Mouse (Mus musculus): ENCODE measurements around the gene Mcur1. TPM values are rescaled to one million over a fixed set of nuclear protein-coding genes. Genes with fewer than 3 reads are reported as not detected.

Gene Mcur1
- polyA plus RNA-seq, 1 experiment from 2014 or later, result 10.1 TPM

DNA sequence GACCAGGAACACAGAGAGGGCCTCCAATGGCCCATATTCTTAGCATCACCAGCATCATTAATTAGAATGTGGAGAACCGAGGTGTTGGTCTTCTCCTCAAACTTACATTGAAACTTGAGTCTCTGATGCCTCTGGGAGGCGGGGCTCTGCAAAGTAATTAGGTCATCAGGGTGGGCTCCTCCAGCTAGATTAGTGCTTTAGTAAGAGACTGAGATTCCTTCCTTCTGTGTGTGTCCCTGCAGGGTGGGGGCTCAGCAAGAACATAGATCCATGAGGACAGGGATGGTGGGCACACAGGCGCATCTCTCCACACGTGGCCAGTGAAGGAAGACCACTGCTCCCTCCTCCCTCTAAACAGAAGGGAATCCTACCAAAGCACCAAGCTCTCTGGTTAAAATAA lies 26.0 kb downstream of the Mcur1 start:
- WGBS, result 79% methylated on average over 4 of the region's 4 CpGs
- Histone ChIP-seq H3K4me3 (no peak overlapping the region), H3K9me3 (no peaks in the 10 kb centered on the region), H3K27me3 (ENCODE audit: poor library complexity, severe bottlenecking) (peaks cover 15% of the 10 kb centered on the region), H3K4me1 (peaks cover 60% of the 10 kb centered on the region), H3K36me3 (replicated peaks) (no peaks in the 10 kb centered on the region), H3K27ac (no peak overlapping the region)
- no peak for DNase-seq (ENCODE audit: extremely low spot score, low spot score)

DNA sequence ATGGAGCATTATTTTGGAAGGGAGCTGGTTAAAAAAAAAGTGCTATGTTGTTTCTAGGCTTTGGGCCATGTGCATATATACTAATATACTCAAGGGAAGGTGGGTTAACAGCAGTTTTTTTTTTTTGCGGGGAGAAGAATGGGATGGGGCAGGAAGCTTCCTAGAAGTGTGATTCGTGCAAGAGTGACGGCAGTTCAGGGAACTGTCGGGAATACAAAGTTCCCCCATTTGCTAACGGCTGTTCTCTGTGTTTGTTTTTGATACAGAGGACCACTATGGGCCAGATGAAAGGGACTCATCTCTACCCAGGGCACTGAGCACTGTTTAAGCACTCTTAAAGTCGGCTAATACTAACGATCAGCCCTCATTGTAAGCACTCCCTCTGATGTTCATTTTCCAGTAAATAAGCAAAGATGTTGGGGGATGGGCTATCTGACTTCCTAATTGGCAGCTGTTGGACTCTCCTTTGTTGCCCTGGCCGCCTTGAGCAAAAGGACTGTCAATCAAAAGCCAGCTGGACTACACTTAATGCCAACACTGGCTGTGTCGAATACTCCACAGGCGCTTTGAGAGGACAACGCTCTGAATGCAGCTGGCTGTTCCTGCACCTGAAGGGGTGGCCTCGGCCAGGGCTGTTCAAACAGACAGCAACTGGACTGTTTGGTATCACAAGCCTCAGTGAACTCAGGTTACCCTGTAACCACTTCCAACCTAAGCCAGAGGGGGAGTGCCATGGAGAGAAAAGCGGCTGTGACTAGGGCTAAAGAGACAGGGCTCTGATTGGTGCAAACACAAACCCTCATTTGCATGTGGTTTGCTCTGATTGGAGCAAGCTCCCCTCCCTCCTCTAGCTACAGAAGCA lies 28.9 kb downstream of the Mcur1 start:
- Histone ChIP-seq H3K27me3 (ENCODE audit: poor library complexity, severe bottlenecking) (peaks cover 23% of the 10 kb centered on the region), H3K27ac (peak overlapping the region; percentile 87), H3K9me3 (peaks cover 11% of the 10 kb centered on the region), H3K36me3 (replicated peaks) (no peaks in the 10 kb centered on the region), H3K4me3 (peak overlapping the region; percentile 31), H3K4me1 (peaks cover 54% of the 10 kb centered on the region)
- DNase-seq (ENCODE audit: extremely low spot score, low spot score), result peak; percentile 85
- WGBS, result 19% methylated on average over 13 of the region's 13 CpGs

DNA sequence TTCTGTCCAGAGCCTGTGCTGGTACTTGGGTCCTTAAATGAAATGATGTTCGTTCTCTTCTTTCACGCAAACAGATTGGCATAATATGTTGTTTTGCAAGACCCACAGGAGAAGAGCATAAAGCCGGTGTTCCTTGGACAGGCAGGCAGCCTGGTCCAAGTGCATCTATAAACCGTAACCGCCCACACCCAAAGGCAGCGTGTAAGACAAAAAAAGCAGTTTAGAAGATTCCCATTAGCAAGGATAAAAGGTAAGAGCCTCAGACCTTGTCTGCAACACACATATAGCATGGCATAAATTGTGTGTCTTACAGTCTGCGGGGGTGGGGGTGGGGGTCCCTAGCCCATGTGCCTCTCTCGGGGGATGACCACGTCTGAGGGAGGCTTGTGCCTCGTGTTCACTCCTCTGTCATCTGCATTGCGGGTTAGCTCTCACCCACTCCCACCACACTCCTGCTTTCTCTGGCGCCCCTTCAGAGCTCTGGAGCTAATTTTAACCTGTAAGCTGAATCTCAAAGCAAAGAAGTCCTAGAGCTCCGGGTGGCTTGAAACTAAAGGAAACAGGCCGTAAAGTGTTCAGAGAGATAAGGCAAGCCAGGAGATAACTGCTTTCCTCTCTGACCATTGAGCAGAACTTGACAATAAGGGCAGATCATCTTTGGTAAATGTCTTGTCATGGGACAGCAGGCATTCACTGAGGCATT lies 29.7 kb downstream of the Mcur1 start:
- 64% methylated on average over 14 of the region's 14 CpGs for WGBS
- no peaks in the 10 kb centered on the region for H3K36me3 ChIP-seq (replicated peaks)
- H3K9me3 ChIP-seq, result peaks cover 11% of the 10 kb centered on the region
- peaks cover 62% of the 10 kb centered on the region for H3K4me1 ChIP-seq
- peak overlapping the region; percentile 31; the same call in 1 of the 2 replicates for H3K4me3 ChIP-seq
- DNase-seq (ENCODE audit: extremely low spot score, low spot score), result no peak
- peak overlapping the region; percentile 87 for H3K27ac ChIP-seq
- H3K27me3 ChIP-seq (ENCODE audit: poor library complexity, severe bottlenecking), result peaks cover 23% of the 10 kb centered on the region

DNA sequence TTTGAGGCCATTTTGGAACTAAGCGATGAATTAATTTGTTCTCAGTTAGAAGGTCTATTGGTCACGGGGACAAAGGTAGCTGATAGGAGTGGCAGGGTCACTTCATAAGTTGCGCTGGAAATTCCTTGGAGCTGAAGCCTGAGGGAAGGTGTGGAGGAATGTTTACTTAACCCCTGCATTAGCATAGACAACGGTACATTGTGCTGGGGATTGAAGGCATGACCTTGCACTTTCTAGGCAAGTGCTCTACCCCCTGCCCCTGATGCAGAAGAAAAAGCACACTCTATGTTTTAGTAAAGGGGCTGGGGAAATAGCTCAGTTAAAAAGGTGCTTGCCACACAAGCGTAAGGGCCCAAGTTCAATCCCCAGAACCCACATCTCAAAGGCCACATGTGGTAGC lies 33.7 kb downstream of the Mcur1 start:
- Histone ChIP-seq H3K4me1 (peaks cover 50% of the 10 kb centered on the region), H3K27ac (no peak overlapping the region), H3K36me3 (replicated peaks) (no peaks in the 10 kb centered on the region), H3K9me3 (peaks cover 18% of the 10 kb centered on the region), H3K27me3 (ENCODE audit: poor library complexity, severe bottlenecking) (peaks cover 23% of the 10 kb centered on the region), H3K4me3 (no peak overlapping the region)
- 79% methylated on average over 5 of the region's 5 CpGs for WGBS
- no peak for DNase-seq (ENCODE audit: extremely low spot score, low spot score)

DNA sequence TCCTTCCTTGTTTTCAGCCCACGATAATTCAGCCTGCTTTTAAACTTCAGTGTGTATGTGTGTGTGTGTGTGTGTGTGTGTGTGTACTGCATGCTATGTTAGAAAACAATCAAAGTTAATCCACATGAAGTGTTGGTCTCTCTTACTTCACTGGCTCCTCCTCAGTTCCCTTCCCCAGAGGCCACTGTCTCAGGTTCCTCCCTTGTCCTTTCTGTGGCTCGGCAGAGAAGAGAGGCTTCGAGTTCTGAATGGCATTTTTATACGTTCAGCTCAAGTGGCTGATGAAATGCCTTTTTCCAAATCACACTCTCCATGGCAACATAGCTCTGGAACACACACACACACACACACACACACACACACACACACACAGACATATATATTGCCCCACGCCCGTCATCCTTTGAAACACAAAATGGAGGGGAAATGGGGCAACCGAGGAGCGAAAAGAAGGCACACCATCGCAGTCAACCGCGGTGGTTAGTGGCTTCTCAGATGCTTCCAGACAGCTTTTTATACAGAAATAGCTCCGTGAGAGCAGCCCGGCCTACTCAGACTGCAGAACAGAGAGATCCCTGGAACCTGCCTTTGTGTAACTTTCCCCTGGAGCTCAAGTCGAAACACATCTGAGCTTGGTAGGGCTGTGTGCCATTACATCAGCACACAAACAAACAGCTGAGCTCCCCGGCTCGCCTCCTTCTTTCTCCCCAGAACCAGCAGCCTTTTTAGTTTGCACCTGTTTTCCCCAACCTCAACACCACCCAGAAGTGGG lies 34.4 kb downstream of the Mcur1 start:
- WGBS, result 70% methylated on average over 16 of the region's 16 CpGs
- peak overlapping the region; percentile 72 for H3K27ac ChIP-seq

DNA sequence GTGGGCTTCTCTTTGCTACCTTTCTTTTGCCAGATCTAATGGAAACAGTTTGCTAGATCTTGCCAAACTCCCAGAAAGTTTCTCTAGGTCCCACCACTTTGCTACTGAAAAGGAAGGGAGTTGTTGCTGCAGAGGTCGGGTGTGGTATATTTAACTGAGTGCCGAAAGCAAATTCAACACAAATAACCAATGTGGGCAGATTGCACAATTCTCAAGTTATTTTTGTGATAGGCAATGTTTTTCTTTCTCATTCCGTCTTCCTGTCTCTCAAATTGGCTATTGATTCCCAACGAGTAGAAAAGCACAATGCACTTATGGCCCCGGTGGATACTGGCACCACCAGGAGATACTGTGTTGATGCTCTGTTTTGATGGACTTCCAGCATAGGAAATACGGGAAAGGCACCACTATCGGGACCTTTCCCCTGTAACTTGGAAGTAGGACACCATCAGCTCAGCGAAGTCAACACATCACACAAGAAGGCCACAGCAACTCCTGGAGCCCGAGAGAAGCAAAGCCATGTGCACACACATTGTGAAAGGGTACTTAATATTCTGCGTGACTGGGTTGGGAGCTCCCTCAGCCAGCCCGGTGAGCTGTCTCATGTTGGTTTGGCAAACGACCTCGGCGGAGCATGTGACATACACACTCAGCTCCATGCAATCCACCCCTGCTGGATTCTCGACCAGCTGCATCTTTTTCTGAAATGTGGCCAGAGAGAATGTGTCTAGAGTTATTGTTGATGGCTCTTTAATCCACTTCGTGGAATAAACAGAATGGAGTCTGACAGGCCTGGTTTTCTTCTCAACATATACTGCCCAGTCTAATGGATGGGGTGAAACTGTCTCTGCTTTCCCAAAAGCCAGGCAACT lies 35.3 kb downstream of the Mcur1 start:
- H3K36me3 ChIP-seq (replicated peaks), result no peaks in the 10 kb centered on the region
- H3K27ac ChIP-seq, result peak overlapping the region; percentile 72
- H3K4me3 ChIP-seq, result no peak overlapping the region
- peaks cover 18% of the 10 kb centered on the region for H3K9me3 ChIP-seq
- DNase-seq (ENCODE audit: extremely low spot score, low spot score), result no peak
- H3K4me1 ChIP-seq, result peaks cover 34% of the 10 kb centered on the region
- H3K27me3 ChIP-seq (ENCODE audit: poor library complexity, severe bottlenecking), result peaks cover 15% of the 10 kb centered on the region
- WGBS, result 82% methylated on average over 16 of the region's 16 CpGs

More for the DNA sequence above, 34.4 kb downstream of the Mcur1 start:
- no peak overlapping the region for H3K4me3 ChIP-seq
- no peak for DNase-seq (ENCODE audit: extremely low spot score, low spot score)
- H3K27me3 ChIP-seq (ENCODE audit: poor library complexity, severe bottlenecking), result peaks cover 23% of the 10 kb centered on the region
- H3K36me3 ChIP-seq (replicated peaks), result no peaks in the 10 kb centered on the region
- H3K4me1 ChIP-seq, result peaks cover 42% of the 10 kb centered on the region
- peaks cover 18% of the 10 kb centered on the region for H3K9me3 ChIP-seq

DNA sequence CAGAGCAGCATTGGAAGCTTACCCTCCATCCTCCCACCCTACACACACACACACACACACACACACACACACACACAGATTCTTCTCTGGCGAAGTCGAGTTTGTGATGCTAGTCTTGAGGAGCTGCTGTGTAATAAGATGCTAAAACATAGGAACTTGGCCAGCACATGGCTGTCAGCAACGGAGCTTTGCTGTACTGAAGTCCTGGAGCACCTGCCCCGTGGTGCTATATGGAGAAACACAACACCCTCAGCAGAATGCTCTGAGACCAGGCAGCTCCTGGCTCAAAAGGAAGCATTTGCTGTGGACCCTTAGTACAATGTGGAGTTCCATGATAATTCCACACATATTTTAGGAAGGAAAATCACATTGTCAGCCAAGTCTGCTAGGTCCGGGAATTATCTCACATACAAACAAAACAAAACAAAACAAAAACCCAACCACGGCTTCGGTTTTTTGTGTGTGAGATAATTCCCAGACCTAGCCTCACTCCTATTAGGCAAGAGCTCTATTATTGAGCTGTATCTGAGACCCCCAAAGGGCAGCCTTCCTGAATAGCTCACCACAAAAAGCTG lies 36.0 kb downstream of the Mcur1 start:
- Histone ChIP-seq H3K27ac (peak overlapping the region; percentile 72), H3K27me3 (ENCODE audit: poor library complexity, severe bottlenecking) (peaks cover 7% of the 10 kb centered on the region), H3K9me3 (peaks cover 18% of the 10 kb centered on the region), H3K36me3 (replicated peaks) (no peaks in the 10 kb centered on the region), H3K4me1 (peaks cover 29% of the 10 kb centered on the region), H3K4me3 (no peak overlapping the region)
- whole genome bisulfite sequencing, result 71% methylated on average over 7 of the region's 7 CpGs
- no peak for DNase-seq (ENCODE audit: extremely low spot score, low spot score)

DNA sequence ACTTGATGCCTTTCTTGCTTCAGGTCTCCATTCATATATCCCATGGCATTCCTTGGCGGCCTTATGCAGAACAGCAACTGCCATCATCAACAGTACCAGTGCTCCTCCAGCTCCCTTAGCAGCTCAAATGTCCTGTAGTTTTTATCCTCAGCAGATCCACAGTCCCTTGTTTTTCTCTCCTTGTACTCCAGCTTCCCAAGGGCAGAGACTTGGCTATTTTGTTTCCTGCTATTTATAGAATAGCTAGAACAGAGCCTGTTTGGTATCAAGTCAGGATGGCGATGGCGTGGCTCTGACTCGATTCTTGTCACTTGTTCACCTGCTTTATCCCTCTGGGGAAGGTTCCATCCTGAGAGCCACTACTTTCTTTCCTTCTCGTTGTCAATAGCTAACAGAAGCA lies 38.1 kb downstream of the Mcur1 start:
- Histone ChIP-seq H3K4me3 (no peak overlapping the region), H3K27ac (no peak overlapping the region), H3K4me1 (peaks cover 35% of the 10 kb centered on the region), H3K36me3 (replicated peaks) (no peaks in the 10 kb centered on the region), H3K27me3 (ENCODE audit: poor library complexity, severe bottlenecking) (no peaks in the 10 kb centered on the region), H3K9me3 (peaks cover 6% of the 10 kb centered on the region; the same call in 1 of the 2 replicates)
- WGBS, result 91% methylated on average over 5 of the region's 5 CpGs
- no peak for DNase-seq (ENCODE audit: extremely low spot score, low spot score)

DNA sequence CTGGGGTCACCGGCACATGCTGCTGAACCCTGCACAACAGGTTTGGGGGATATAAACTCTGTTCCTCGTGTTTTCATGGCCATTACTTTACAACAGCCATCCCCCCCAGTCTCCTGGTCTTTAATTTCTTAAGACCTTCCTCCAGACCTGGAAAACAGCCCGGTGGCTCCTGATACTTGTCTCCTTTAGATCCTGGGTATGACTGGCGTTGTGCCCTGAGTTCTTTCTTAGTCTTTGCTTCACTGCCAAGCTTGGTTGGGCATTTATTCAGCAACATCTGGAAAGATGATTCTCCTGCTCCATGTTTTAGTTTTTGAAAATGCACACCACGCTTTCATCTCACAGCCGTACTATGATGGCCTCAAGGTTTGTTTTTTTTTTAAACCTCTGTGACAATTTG lies 40.7 kb downstream of the Mcur1 start:
- H3K4me3 ChIP-seq, result no peak overlapping the region
- no peak overlapping the region for H3K27ac ChIP-seq
- peaks cover 6% of the 10 kb centered on the region; the same call in 1 of the 2 replicates for H3K9me3 ChIP-seq
- no peaks in the 10 kb centered on the region for H3K27me3 ChIP-seq (ENCODE audit: poor library complexity, severe bottlenecking)
- DNase-seq (ENCODE audit: extremely low spot score, low spot score), result no peak
- H3K36me3 ChIP-seq (replicated peaks), result no peaks in the 10 kb centered on the region
- peaks cover 13% of the 10 kb centered on the region for H3K4me1 ChIP-seq
- 87% methylated on average over 6 of the region's 6 CpGs for WGBS

DNA sequence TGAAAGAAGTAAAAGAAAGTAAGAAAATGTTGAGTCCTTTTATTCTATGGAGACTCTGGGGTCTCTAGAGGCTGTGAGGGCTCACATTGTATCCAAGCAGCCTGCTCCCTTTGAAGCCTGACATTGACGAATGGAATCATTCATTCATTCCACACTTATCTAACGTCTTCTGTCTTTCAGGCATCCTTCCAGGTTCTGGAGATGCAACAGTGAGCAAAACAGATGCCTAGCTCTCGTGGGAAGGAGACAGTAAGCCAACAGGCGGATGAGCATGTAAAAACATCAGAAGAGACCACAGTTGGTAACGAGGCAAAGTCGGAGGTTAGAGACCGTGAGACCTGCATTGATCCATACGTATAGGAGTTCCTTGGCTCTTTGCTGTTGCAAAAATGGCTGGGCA lies 42.6 kb downstream of the Mcur1 start:
- WGBS, result 80% methylated on average over 8 of the region's 8 CpGs
- no peak overlapping the region for H3K27ac ChIP-seq
- no peak for DNase-seq (ENCODE audit: extremely low spot score, low spot score)
- no peaks in the 10 kb centered on the region for H3K27me3 ChIP-seq (ENCODE audit: poor library complexity, severe bottlenecking)
- H3K9me3 ChIP-seq, result no peaks in the 10 kb centered on the region
- H3K4me3 ChIP-seq, result no peak overlapping the region
- H3K36me3 ChIP-seq (replicated peaks), result no peaks in the 10 kb centered on the region
- H3K4me1 ChIP-seq, result peaks cover 6% of the 10 kb centered on the region; the same call in 1 of the 2 replicates

DNA sequence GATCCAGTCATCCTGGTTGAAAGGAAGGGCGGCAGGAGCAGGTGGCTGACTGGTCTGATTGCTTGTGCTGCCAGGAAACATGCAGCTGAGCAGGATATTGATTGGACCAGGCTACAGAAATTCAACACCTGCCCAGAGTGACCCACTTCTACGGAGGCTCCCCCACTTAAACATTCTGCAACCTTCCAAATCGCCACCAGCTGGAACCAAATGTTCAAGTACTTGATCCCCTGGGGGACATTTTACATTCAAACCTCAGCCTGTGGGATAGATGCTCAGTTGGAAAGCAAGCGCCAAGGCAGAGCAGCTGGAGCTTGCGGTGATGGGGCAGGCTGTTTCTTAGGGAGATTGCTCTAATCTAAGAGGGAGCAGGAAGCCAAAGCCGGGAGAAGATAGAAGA lies 43.1 kb downstream of the Mcur1 start:
- Histone ChIP-seq H3K36me3 (replicated peaks) (no peaks in the 10 kb centered on the region), H3K4me3 (no peak overlapping the region), H3K9me3 (no peaks in the 10 kb centered on the region), H3K27me3 (ENCODE audit: poor library complexity, severe bottlenecking) (no peaks in the 10 kb centered on the region), H3K27ac (no peak overlapping the region), H3K4me1 (peaks cover 6% of the 10 kb centered on the region; the same call in 1 of the 2 replicates)
- WGBS, result 63% methylated on average over 6 of the region's 6 CpGs
- DNase-seq (ENCODE audit: extremely low spot score, low spot score), result no peak

All from forebrain, embryonic 10.5 days (tissue).